Mouse (Mus musculus) heart, postnatal 36 days (tissue): ENCODE measurements around the gene Baz1a. TPM values are rescaled to one million over a fixed set of nuclear protein-coding genes. Genes with fewer than 3 reads are reported as not detected.

Experiments used
- DNase-seq, 2 experiments: peaks; one replicate each; pipeline ENCODE4 v3.0.0; 2021 to 2022
- intact Hi-C: fragments of 180-260 bp; cut with DNase I; formaldehyde crosslinking; loops from one replicate; pipeline ENCODE4 v1.15.1; 2025
- total RNA-seq, 2 experiments: library from RNA; stranded (reverse); gene quantifications; 2 replicates each; pipeline ENCODE4 v1.2.3; 2021

Gene Baz1a
- 10 to 100 TPM in 1 of 2 experiments, 1 to 10 TPM in 1; 8.9 to 14.3 TPM for total RNA-seq

- intact Hi-C loops: no loop called here
- DNase-seq: no peak
Observed at GRCm38 (mm10) chr12:55013626-55014398, at the start of gene Baz1a. Baz1a (minus strand) TSS chr12:55014348.

- intact Hi-C loops: no loop called here
- no peak for DNase-seq
Observed at GRCm38 (mm10) chr12:55062141-55062540, 48.0 kb upstream of the Baz1a start.

DNA sequence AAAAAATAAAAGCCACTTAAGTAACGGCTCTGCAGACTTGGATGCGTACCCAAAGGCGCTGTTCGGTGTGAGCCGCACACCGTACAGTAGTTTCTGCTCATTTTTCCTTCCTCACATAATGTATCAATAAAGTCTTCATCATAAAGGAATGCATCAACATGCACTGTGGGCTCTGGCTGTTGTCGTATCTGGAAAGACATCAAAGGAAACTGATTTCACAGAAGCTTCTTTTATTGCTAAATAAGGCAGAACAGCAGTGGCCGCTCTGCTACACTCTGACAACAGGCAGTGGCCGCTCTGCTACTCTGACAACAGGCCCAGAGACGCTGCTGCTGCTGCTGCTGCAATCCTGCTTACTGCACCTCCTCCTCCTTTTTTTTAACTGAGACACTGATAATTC is 46.9 kb upstream of the Baz1a start:
- no peak for DNase-seq
- intact Hi-C loops: no loop called here

DNA sequence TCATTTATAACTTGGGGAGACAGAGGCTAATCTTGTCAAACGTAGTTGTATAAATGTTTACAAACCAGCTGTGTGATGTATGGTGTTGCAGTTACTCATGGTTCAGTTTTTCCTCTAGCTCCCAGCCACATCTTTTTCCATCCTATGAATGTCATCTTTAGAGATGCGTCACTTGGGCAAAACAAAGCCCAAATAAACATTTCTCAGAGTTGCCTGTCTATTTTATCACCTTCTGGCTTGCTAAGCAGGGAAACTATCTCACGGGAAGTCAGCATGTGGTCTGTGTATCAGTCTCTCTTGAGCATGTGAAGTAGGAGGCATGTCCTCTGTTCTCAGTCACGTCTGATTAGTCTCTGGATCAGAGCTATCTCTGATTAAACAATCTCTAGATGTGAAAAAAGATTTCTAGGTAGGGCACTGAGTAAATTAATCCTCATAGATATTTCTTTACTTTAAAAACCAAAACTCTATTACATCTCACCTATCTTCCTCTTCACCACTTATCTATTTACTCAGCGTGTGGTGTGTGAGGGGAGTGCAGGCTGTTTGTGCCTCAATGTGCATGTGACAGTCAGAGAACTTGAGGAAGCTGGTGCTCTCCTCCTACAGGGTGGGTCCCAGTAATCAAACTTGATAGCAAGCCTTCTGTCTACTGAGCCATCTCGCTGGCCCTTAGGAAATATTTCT is 46.2 kb upstream of the Baz1a start:
- DNase-seq: no peak
- intact Hi-C loops: no loop called here

- intact Hi-C loops: no loop called here
- DNase-seq: no peak
Observed at GRCm38 (mm10) chr12:55059812-55060211, 45.7 kb upstream of the Baz1a start.

DNA sequence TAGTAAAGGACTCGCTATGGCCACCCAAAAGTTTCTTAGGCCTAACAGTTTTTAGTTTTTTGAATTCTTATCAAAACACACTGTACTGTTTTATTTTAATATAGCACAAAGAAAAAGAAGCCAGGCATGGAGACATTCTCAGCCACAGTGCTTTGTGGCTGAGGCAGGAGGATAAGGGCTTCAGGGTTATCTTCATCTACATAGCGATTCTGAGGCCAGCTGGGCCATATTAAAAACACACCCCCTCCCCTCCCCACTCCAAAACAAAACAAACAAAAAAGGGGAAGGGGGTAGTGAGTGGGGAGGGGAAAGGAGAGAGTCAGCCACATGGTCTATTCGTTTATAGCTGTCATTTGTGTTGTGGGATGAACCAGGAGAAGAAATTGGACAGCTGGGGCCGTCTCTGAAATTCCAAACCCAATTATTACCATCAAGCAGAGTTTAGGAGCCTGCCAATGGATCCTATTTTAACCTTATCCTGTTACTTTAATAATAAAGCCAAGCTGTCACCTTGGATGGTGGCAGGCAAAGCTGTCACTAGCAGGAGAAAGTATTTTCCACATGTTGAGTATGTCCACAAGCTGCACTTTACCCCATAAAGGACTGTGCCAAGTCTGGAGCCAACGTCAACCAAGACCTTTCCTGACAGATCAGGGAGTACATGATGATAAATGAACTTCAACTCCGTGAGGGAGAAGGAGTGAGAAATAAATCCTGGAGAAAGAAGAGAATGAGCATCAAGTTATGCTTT is 44.9 kb upstream of the Baz1a start:
- peak in 1 of 2 experiments; percentile 18 for DNase-seq
- intact Hi-C loops: no loop called here

- intact Hi-C loops: no loop called here
Observed at GRCm38 (mm10) chr12:55056703-55057102, 42.6 kb upstream of the Baz1a start.

GRCm38 (mm10) chr12:55054551-55055241 is 40.5 kb upstream of the Baz1a start:
- no peak for DNase-seq
- intact Hi-C loops: no loop called here

More at GRCm38 (mm10) chr12:55056703-55057102, 42.6 kb upstream of the Baz1a start:
- no peak for DNase-seq

- intact Hi-C loops: no loop called here
- no peak for DNase-seq
Observed at GRCm38 (mm10) chr12:55053267-55053666, 39.1 kb upstream of the Baz1a start.

- intact Hi-C loops: no loop called here
Observed at GRCm38 (mm10) chr12:55051210-55052173, 37.3 kb upstream of the Baz1a start.

GRCm38 (mm10) chr12:55049731-55050353 is 35.7 kb upstream of the Baz1a start:
- intact Hi-C loops: no loop called here

More at GRCm38 (mm10) chr12:55051210-55052173, 37.3 kb upstream of the Baz1a start:
- DNase-seq: no peak

GRCm38 (mm10) chr12:55041011-55041410 is 26.9 kb upstream of the Baz1a start:
- intact Hi-C loops: no loop called here
- no peak for DNase-seq

More at GRCm38 (mm10) chr12:55049731-55050353, 35.7 kb upstream of the Baz1a start:
- DNase-seq: no peak

DNA sequence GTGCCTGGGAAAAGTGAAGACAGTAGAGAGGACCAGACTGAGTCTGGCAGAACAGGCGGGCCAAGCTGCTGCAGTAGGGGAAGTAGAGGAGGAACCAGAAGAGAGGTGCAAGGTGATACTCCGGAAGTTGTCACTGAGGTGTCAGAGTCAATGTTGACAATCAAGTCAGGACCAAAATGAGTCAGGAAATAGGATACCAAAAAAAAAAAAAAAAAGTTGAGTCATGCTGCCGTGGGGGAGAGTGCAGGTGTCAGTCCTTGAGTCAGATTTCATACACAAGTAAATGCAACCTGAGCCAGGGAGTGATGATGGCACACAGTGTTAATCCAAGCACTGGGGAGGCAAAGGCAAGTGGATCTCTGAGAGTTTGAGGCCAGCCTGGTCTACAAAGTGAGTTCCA is 12.9 kb upstream of the Baz1a start:
- no peak for DNase-seq
- intact Hi-C loops: no loop called here

GRCm38 (mm10) chr12:55023284-55023683 is 9.1 kb upstream of the Baz1a start:
- intact Hi-C loops: no loop called here
- DNase-seq: no peak

DNA sequence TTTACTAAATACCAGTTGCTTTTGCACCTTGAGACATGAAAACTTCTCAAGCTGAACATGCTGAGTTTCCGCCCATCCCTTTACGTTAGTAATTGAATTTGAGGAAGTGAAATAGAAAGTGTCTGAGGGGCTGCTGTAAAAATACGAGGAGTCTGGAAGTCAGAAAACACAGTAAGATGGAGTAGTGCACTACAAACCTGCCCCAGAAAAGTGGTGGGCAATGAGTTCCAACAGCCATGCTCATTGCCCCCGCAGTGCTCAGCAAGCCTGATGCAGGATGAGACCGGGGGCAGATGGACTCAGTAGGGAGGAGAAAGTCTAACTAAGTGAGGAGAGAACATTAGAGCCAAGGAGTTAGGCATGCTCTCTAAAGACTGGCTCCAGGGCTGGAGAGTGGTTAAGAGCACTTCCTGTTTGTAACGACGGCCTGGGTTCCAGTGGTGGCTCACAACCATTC is 5.3 kb upstream of the Baz1a start:
- DNase-seq: peak in 1 of 2 experiments; percentile 15
- intact Hi-C loops: no loop called here

- intact Hi-C loops: no loop called here
Observed at GRCm38 (mm10) chr12:55017119-55017721, 3.1 kb upstream of the Baz1a start.

GRCm38 (mm10) chr12:55016339-55017118 is 2.4 kb upstream of the Baz1a start:
- intact Hi-C loops: no loop called here
- DNase-seq: no peak

More at GRCm38 (mm10) chr12:55017119-55017721, 3.1 kb upstream of the Baz1a start:
- DNase-seq: no peak

DNA sequence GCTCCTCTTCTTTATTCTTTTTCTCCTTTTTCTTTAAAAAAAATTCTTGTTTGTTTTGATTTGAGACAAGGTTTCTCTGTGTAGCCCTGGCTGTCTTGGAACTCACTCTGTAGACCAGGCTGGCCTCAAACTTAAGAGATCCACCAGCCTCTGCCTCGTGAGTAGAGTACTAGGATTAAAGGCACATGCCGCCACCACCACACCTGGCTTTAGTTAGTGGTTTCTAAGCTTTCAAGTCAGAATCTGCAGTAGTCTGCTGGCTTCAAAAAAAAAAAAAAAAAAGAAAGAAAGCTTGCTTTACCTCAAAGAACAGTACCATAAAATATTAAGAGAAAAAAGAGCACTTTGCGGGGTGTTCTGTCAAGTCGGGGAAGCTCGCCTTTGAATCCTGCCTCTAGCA is 1.3 kb upstream of the Baz1a start:
- intact Hi-C loops: no loop called here
- DNase-seq: no peak
